Mouse (Mus musculus) kidney, adult 2 months (tissue): ENCODE data around the gene Pygb.

Source experiments
- CTCF ChIP-seq: fragments of 200-500 bp; conservative IDR thresholded peaks from 2 replicates; pipeline ENCODE4 v1.5.1; 2011; ENCODE audit warnings: low read depth, mild to moderate bottlenecking, control low read depth, low read length, moderate library complexity, mixed read lengths; ENCODE audit not compliant: insufficient read depth, insufficient read length
- POLR2A ChIP-seq: fragments of 200-500 bp; IDR thresholded peaks from one replicate; pipeline ENCODE4 v1.6.1; 2011; ENCODE audit warnings: low read depth, low read length, control low read depth

DNA sequence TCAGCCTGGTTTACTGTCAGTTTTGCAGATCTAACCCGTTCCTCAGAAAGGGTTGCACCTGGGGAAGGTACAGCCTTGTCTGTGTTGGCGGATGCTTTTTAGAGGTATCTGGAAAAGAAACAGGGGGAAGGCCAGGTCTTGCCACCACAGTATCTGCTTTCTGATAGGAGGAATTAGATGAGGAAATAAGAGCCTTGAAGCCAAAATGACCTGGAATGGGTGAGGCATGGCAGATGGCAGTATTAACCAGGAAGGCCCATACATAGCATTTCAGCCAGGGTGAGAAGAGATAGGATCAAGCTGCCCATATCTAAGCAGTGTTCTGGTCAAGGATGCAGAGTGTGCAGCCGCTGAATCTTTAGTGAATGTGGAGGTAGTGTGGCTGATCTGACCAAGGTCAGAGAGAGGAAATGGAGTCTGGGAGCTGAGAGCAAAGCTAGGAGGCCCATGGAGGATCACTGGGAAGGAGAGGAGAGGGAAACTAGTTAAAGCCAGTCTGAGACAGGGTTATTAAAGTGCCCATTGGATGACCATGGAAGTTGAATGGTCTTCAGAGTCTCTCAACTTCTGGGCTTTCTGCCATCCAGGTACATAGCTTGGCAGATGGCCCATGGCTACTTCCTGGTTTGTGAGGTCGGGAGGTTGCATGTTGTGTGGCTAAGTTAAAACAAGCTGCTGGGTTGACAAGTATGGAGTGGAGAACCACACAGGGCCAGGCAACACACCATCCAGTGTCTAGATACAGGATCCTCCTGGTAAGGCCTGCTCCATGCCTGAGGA is 20.3 kb upstream of the Pygb start:
- TF ChIP-seq CTCF, result no peak
- TF ChIP-seq POLR2A, result no peak
